Mouse (Mus musculus): Measurements from ENCODE around the gene Matk.

Matk gene

DNA sequence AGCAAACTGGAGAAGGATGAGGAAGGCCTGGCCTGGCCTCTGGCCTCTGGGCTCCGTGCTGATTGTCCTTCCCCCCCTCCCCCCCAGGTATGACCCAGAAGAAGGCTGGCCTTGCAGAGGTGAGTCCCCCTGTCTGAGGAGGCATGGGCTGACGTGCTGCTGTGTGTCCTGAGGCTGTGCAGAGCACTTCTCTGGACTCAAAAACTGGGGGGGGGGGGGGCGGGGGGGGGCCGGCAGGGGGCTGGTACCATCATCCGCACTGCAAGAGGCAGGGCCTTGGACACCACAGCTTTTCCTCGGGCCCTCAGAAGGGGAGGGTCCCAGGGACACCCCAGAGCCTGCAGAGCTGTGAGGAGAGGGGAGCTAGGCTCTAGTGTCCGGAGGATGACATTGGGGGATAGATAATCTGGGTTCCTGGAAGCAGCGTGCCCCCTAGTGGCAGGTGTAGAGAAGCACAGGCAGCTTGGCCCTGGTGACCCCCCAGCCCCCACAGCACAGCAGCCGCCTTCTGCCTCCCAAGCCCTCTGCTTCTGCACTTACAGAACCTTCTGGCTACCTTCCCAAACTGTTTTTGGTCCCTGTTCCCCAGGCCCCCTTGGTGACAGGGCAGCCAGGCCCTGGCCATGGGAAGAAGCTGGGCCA is 52.0 kb downstream of the Matk start:
- DNase-seq = peak in 1 of 2 experiments; percentile 65

DNA sequence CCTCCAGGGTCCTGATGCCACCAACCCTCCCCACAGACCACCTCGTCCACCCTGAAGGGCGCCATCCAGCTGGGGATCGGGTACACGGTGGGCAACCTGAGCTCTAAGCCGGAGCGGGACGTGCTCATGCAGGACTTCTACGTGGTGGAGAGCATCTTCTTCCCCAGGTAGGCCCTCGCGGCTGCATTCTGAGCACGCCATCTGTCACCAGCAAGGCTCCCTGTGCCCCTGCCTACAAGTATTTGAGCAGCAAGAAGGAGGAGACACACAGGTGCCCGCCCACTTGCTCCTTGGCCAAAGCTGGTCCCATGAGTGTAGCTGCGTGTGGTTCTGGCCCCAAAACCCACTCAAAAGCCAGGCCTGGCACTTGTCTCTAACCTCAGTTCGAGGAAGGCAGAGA is 52.9 kb downstream of the Matk start:
- no peak for DNase-seq

DNA sequence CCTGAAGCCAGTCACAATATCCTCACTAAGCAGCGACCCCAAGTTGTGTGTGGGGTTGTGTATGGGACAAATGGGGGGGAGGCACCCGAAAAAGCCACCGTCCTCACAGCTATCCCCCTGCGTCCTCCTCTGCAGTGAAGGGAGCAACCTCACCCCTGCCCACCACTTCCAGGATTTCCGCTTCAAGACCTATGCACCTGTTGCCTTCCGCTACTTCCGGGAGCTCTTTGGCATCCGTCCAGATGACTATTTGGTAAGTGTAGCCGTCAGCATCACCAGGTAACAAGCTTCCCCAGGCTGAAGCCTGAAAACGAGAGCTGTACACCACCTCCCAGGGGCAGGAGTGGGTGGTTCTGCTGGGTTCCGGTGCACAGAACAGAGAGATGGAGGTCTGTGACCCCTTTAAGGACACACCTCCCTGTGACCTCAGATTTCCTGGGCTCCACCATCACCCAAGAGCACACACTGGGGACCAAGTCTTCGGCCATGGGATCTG is 53.5 kb downstream of the Matk start:
- DNase-seq = no peak

DNA sequence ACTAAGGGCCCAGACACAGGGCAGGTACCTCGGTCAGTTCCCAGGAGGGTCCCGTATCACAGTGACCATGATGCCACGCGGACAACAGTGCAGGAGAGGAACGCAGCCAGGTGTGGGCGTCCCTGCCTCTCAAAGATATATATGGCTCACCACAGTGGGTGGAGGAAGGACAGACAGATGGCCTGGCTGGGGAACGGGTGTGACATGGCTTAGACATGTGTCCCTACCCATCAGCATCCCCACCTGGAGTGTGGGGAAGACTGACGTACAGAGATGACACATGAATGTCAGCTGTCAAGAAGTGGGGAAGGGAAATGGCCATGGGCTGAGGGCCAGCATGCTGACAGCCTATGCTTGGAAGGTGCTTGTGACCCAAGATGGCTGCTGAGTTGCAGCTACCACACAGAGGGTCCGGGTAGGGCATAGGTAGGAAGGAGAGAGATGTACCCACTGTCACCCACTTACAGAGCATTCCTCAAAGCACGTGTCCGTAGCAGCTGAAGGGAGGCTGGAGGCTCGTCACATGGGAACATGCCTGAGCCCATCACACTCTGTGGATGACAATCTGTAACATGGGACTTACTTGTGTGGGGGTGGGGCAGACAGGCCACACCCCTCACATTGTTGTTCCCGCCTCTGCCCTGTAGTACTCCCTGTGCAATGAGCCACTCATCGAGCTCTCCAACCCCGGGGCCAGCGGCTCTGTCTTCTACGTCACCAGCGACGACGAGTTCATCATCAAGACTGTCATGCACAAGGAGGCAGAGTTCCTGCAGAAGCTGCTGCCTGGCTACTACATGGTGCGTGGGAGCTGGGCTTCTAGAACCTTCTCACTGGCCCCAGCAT is 54.3 kb downstream of the Matk start:
- DNase-seq = no peak

DNA sequence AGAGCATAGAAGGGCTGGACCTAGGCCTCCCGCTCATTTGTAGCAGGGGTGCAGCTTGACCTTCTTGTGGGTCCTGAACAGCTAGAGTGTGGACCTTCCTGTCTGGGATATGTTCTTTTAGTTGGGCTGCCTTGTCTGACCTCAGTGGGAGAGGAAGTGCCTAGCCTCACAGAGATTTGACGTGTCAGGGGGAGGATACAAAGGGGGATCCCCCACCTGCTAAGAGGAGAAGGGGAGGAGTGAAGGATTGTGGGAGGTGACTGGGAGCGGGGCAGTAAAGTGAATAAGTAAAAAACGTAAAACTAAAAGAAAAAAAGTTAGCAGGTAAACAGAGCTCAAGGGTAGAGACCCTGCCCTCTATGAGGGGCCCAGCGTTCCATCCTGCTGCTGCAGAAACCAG is 56.8 kb downstream of the Matk start:
- no peak for DNase-seq
